Mouse (Mus musculus) liver, postnatal 0 days (tissue): ENCODE measurements around the gene Ppp1r12b.

Experiments used
- CTCF ChIP-seq: sonication (generic); IDR thresholded peaks from 2 replicates; pipeline ENCODE4 v1.5.1; 2016; ENCODE audit warnings: antibody characterized with exemption, low read depth
- EP300 ChIP-seq: IDR thresholded peaks from 2 replicates; pipeline ENCODE4 v1.6.1; 2016; ENCODE audit warnings: antibody characterized with exemption, low read depth, mild to moderate bottlenecking

GRCm38 (mm10) chr1:134771999-134772398, 183.7 kb downstream of the Ppp1r12b start:
- no peak for TF ChIP-seq CTCF
- no peak for TF ChIP-seq EP300
